Mouse (Mus musculus) megakaryocyte, embryonic 14.5 days (primary cell): ENCODE results near the gene Trmo.

Experiments used
- FLI1 ChIP-seq: IDR thresholded peaks from 2 replicates; pipeline ENCODE4 v1.6.1; 2012; ENCODE audit warnings: low read length, inconsistent platforms, mixed read lengths
- GATA1 ChIP-seq: IDR thresholded peaks from 3 replicates; pipeline ENCODE4 v1.6.1; 2012; ENCODE audit warnings: mixed read lengths, low read length, inconsistent platforms, borderline replicate concordance

GRCm38 (mm10) chr4:46367487-46367959 lies 21.7 kb downstream of the Trmo start:
- no peak for TF ChIP-seq GATA1
- no peak for TF ChIP-seq FLI1
